Mouse (Mus musculus) liver, embryonic 14.5 days (tissue): ENCODE data around the gene Prorsd1. TPM values are rescaled to one million over a fixed set of nuclear protein-coding genes. Genes with fewer than 3 reads are reported as not detected.

Source experiments
- ATAC-seq: fragments of 200-750 bp; cut with Nextera tagmentation; 2 replicates; pipeline ENCODE4 v1.8.0; 2017; ENCODE audit warnings: moderate number of reproducible peaks, mild to moderate bottlenecking, moderate library complexity; ENCODE audit not compliant: insufficient read depth
- DNase-seq, 3 experiments: peaks; one replicate each; pipeline ENCODE4 v3.0.0-alpha.2; 2012 to 2013; ENCODE audit warnings: low read depth in 3 of 3, low spot score in 3 of 3
- H3K27ac ChIP-seq: fragments of 300-500 bp; sonication (generic); 2 replicates; pipeline ENCODE4 v1.5.1; 2014; ENCODE audit warnings: moderate library complexity, mild to moderate bottlenecking, control low read depth, inconsistent platforms
- H3K27me3 ChIP-seq: fragments of 300-500 bp; sonication (generic); 2 replicates; pipeline ENCODE4 v1.6.1; 2014; ENCODE audit warnings: mild to moderate bottlenecking, low read length, moderate library complexity; ENCODE audit not compliant: control insufficient read depth, insufficient read depth
- H3K36me3 ChIP-seq: fragments of 300-500 bp; sonication (generic); replicated peaks from 2 replicates; pipeline ENCODE4 v1.6.1; 2014; ENCODE audit warnings: low read depth; ENCODE audit not compliant: control insufficient read depth, insufficient read depth
- H3K4me1 ChIP-seq, 2 experiments: fragments of 200-500 bp in 1 of 2; fragments of 300-500 bp in 1 of 2; sonication (generic) in 1 of 2; replicated peaks; 2 replicates each; pipeline ENCODE4 v1.6.1; 2012 to 2014; ENCODE audit warnings: antibody characterized with exemption in 1 of 2, inconsistent platforms in 1 of 2, low read length in 1 of 2; ENCODE audit not compliant: control insufficient read depth in 2 of 2, insufficient read depth in 2 of 2
- H3K4me2 ChIP-seq: fragments of 300-500 bp; sonication (generic); 2 replicates; pipeline ENCODE4 v1.6.1; 2014; ENCODE audit warnings: low read depth, mild to moderate bottlenecking, control low read depth, moderate library complexity
- H3K4me3 ChIP-seq, 2 experiments: fragments of 200-500 bp in 1 of 2; fragments of 300-500 bp in 1 of 2; sonication (generic) in 1 of 2; 2 replicates each; pipeline ENCODE4 v1.5.1; 2012 to 2014; ENCODE audit warnings: low read depth in 2 of 2, low read length in 2 of 2, mild to moderate bottlenecking in 2 of 2, control low read depth in 1 of 2, inconsistent platforms in 1 of 2, moderate library complexity in 1 of 2; ENCODE audit not compliant: insufficient read depth in 1 of 2
- H3K9ac ChIP-seq: fragments of 300-500 bp; sonication (generic); replicated peaks from 2 replicates; pipeline ENCODE4 v1.6.1; 2014; ENCODE audit warnings: mild to moderate bottlenecking, control low read depth, moderate library complexity
- H3K9me3 ChIP-seq: fragments of 300-500 bp; sonication (generic); 2 replicates; pipeline ENCODE4 v1.6.1; 2016; ENCODE audit warnings: low read length, mixed read lengths; ENCODE audit not compliant: control insufficient read depth
- CTCF ChIP-seq: IDR thresholded peaks from 2 replicates; pipeline ENCODE4 v1.5.1; 2016; ENCODE audit warnings: antibody characterized with exemption, low read depth, control low read depth
- EP300 ChIP-seq: IDR thresholded peaks from 2 replicates; pipeline ENCODE4 v1.6.1; 2016; ENCODE audit warnings: antibody characterized with exemption, low read depth
- WGBS: fragments of 180-500 bp; shearing (Covaris S2); extraction: QIAGEN DNeasy Blood & Tissue Kit; methylation state at CpG from one replicate; pipeline ENCODE4 v1.1.7; 2014; ENCODE audit not compliant: insufficient replicate concordance; 5-methylcytosine and 5-hydroxymethylcytosine counted together
- polyA plus RNA-seq, 2 experiments: library from polyadenylated mRNA; depleted of rRNA in 1 of 2; stranded (reverse) in 1 of 2; unstranded in 1 of 2; fragments of >200 nt; fragmentation: Nextera tagmentation in 1 of 2; extraction: Ambion mirVana in 1 of 2; gene quantifications; 2 replicates each; pipeline versions ENCODE4 v1.2.1 to v1.2.3; 2012 to 2014

The Prorsd1 gene
- polyA plus RNA-seq (2012; rRNA removed) (6.7 and 11.1 TPM in 2 replicates), polyA plus RNA-seq (2014; fragmentation: Nextera tagmentation; extraction: Ambion mirVana) (19.8 and 20.8 TPM in 2 replicates)

DNA sequence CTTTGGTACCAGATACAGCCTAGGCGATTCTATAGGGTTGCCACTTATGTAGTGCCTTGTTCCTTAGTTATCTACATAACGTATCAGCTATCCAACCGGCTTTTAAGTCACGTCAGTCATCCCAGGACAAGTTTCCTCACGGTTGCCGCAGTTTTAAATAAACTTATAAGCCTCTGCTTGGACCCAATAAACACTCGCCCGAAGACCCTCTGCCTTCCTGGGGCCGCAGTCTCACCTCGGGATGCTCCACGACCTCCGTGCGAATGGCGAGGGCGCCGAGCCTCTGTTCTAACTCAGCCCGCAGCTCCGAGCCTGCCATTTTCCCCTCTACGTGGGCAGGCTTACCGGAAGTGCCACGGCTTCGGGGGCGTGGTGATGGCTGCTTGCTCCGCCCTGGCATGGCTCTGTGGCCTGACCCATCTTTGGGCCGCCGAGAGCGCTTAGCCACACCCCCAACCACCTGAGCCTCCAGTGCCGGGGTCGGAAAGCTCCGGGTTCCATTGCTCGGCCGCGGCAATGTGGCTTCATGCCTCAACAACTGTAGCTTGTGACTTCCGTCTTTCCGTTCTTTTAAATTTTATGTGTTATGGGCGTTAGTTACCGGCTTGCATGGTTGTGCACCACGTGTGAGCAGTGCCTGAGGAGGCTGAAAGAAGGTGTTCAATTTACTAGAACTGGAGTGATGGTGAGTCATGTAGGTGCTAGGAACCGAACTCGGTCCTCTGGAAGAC, at the start of gene Prorsd1:
Gene Prorsd1 (minus strand): TSS at position 352 of the 731 bp plus-strand sequence.
- no peak for TF ChIP-seq CTCF
- TF ChIP-seq EP300: 0 out of 2 replicates have a peak, but pooled peaks have one; percentile 9
- Histone ChIP-seq H3K27me3 (no peaks in the 10 kb centered on the region), H3K36me3 (peaks cover 2% of the 10 kb centered on the region), H3K9ac (peak within 1 kb of the TSS; percentile 86), H3K4me3 (peak within 1 kb of the TSS; percentile 81 to 84), H3K4me2 (peak within 1 kb of the TSS; percentile 84), H3K9me3 (no peaks in the 10 kb centered on the region), H3K4me1 (peaks cover 4 to 8% of the 10 kb centered on the region in 2 experiments), H3K27ac (peak within 1 kb of the TSS; percentile 76)
- 2% methylated on average over 40 of the region's 40 CpGs for WGBS
- peak; percentile 100 for ATAC-seq
- peak; percentile 86 to 90 (median 88) for DNase-seq

DNA sequence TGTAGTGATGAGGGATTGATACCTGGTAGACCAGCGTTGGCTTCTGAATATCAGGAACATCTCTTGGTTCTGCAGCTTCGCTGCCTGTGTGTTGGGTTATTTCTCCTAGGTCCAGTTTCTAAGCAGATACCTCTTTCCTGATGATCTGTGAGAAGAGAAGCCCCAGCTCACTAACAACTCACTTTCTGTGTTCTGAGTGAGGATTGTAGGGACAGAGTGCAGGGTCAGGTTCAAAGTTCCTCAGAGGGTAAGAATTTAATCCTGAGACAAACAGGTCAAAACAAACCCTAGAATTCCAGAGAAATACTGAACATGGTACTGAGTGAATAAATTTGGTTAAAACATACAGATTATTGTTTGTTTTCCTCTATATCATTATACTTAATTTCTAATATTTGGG, 48.6 kb upstream of the Prorsd1 start:
- Histone ChIP-seq H3K27me3 (no peaks in the 10 kb centered on the region), H3K9me3 (no peaks in the 10 kb centered on the region), H3K27ac (no peak overlapping the region), H3K4me2 (no peak overlapping the region), H3K9ac (no peak overlapping the region), H3K4me3 (no peak overlapping the region), H3K36me3 (no peaks in the 10 kb centered on the region), H3K4me1 (no peaks in the 10 kb centered on the region)
- TF ChIP-seq EP300 (no peak), CTCF (no peak)
- WGBS: 65% methylated on average over 2 of the region's 2 CpGs
- DNase-seq (no peak), ATAC-seq (no peak)

DNA sequence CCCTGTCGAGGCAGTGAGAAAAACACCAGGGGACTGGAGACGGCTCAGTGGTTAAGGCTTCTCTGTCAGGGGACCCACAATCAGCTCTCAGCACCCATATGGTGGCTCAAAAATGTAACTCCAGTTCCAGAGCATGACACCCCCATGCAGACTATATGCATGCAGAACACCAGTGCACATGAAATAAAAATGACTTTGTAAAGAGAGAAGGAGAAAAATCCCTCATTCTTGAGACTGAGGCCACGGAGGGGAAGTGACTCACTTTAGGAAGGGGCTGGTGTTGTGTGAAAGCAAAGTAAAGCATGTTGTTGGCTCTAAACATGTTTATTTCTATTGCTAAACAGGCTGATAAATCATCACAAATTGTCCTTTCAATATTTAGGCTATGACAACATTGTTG, 46.2 kb upstream of the Prorsd1 start:
- Histone ChIP-seq H3K4me1 (no peaks in the 10 kb centered on the region), H3K4me2 (no peak overlapping the region), H3K27ac (no peak overlapping the region), H3K27me3 (no peaks in the 10 kb centered on the region), H3K9ac (no peak overlapping the region), H3K36me3 (no peaks in the 10 kb centered on the region), H3K4me3 (no peak overlapping the region), H3K9me3 (no peaks in the 10 kb centered on the region)
- no peak for DNase-seq
- ATAC-seq: no peak
- TF ChIP-seq CTCF (no peak), EP300 (no peak)
- WGBS: 71% methylated on average over 3 of the region's 3 CpGs

DNA sequence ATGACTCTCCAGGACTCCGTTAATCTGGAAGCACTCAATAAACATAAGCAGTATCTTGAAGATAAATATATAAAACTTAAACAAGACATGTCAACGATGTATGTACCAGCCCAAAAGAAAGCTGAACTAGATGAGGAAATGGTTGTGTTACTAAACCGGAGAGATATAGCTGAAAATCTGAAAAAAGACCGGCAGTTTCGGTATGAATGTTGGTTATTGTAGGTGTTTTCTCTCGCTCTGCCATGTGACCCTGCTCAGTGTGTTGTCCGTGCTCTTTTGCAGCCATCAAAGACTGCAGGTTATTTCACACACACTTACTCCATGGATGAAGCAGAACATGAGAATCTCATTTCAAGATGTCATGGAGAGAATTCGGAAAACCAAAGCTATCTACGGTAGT, 45.6 kb upstream of the Prorsd1 start:
- H3K27me3 ChIP-seq: no peaks in the 10 kb centered on the region
- ATAC-seq (no peak), DNase-seq (no peak)
- H3K36me3 ChIP-seq: no peaks in the 10 kb centered on the region
- WGBS: 71% methylated on average over 9 of the region's 9 CpGs
- no peak overlapping the region for H3K27ac ChIP-seq
- H3K4me3 ChIP-seq: no peak overlapping the region
- no peak overlapping the region for H3K9ac ChIP-seq
- no peaks in the 10 kb centered on the region for H3K4me1 ChIP-seq
- TF ChIP-seq CTCF (no peak), EP300 (no peak)
- no peak overlapping the region for H3K4me2 ChIP-seq
- H3K9me3 ChIP-seq: no peaks in the 10 kb centered on the region

DNA sequence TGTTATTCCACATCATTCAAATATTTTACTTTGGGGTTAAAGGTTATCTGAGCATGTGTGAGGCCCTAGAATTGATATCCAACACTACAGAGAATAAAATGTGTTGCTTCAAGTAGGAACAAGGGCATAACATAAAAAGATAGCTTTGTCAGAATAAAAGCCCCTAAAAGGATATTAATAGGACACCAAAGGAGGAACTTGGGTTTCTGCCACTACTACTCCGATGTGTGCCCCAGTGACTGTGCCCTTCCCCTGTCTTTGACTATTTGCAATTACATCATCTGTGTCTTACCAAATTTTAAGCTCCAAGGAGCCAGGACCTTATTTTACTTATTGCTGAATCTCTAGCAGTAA, 34.6 kb upstream of the Prorsd1 start:
- peak overlapping the region; percentile 78 for H3K4me2 ChIP-seq
- no peaks in the 10 kb centered on the region for H3K27me3 ChIP-seq
- peaks cover 8 to 13% of the 10 kb centered on the region in 2 experiments for H3K4me1 ChIP-seq
- H3K9ac ChIP-seq: no peak overlapping the region
- peaks cover 19% of the 10 kb centered on the region for H3K36me3 ChIP-seq
- H3K27ac ChIP-seq: no peak overlapping the region
- WGBS: 32% methylated on average over 1 of the region's 1 CpGs
- no peak for ATAC-seq
- DNase-seq: no peak
- TF ChIP-seq EP300 (no peak), CTCF (no peak; the same call in 1 of the 2 replicates)
- no peaks in the 10 kb centered on the region for H3K9me3 ChIP-seq
- H3K4me3 ChIP-seq: no peak overlapping the region
